Mouse (Mus musculus): Measurements from ENCODE around the gene Gm20741. TPM values are rescaled to one million over a fixed set of nuclear protein-coding genes. Genes with fewer than 3 reads are reported as not detected.

Gene Gm20741
- polyA plus RNA-seq, 1 experiment: not detected

- DNase-seq: no peak
- TF ChIP-seq CTCF (IDR thresholded peaks at IDR 0.05; ENCODE audit: insufficient read depth, low read length) (no peak), POLR2A (IDR thresholded peaks at IDR 0.05; ENCODE audit: borderline replicate concordance, extremely low read depth, low read depth, low read length) (no peak)
- Histone ChIP-seq H3K4me3 (replicated peaks; ENCODE audit: extremely low read depth, low read depth, low read length) (no peak within 1 kb of the TSS), H3K4me1 (ENCODE audit: control insufficient read depth, insufficient read depth, low read length) (no peaks in the 10 kb centered on the region)
- 76% methylated on average over 2 of the region's 2 CpGs for WGBS
These were observed 37.9 kb downstream of the Gm20741 start, which contains the start of gene 2310057N15Rik for GRCm38 (mm10) chr16:88774106-88774505. TSS of gene 2310057N15Rik (minus strand) at chr16:88774206.

Other genes with a start within 250 kb of the Gm20741 start
- gene Cldn8, start 249.0 kb downstream of the Gm20741 start, polyA plus RNA-seq (2012; rRNA removed): 2.1 and 3.5 TPM in 2 replicates
- not detected in 2 replicates for gene Krtap24-1, start 199.9 kb downstream of the Gm20741 start, polyA plus RNA-seq (2012; rRNA removed)
- 0.32 TPM in 1 of 2 replicates, not detected in the other for gene 2310079G19Rik, start 184.6 kb downstream of the Gm20741 start, polyA plus RNA-seq (2012; rRNA removed)
- not detected in 2 replicates for gene Krtap26-1, start 164.4 kb downstream of the Gm20741 start, polyA plus RNA-seq (2012; rRNA removed)
- gene Krtap27-1, start 140.5 kb downstream of the Gm20741 start, polyA plus RNA-seq (2012; rRNA removed): not detected in 2 replicates
- gene 2310061N02Rik, start 104.3 kb downstream of the Gm20741 start, polyA plus RNA-seq (2012; rRNA removed): not detected in 2 replicates
- not detected in 2 replicates for gene Krtap13-1, start 83.4 kb downstream of the Gm20741 start, polyA plus RNA-seq (2012; rRNA removed)
- not detected in 2 replicates for gene Krtap13, start 60.6 kb downstream of the Gm20741 start, polyA plus RNA-seq (2012; rRNA removed)
- gene 2310034C09Rik, start 53.4 kb downstream of the Gm20741 start, polyA plus RNA-seq (2012; rRNA removed): not detected in 2 replicates
- not detected in 2 replicates for gene 2310057N15Rik, start 38.0 kb downstream of the Gm20741 start, polyA plus RNA-seq (2012; rRNA removed)
- not detected in 2 replicates for gene Gm5965, start 34.3 kb downstream of the Gm20741 start, polyA plus RNA-seq (2012; rRNA removed)
- not detected in 2 replicates for gene Krtap15, start 8.0 kb upstream of the Gm20741 start, polyA plus RNA-seq (2012; rRNA removed)
- gene Krtap14, start 13.9 kb upstream of the Gm20741 start, polyA plus RNA-seq (2012; rRNA removed): not detected in 2 replicates
- gene Krtap19-1, start 57.2 kb upstream of the Gm20741 start, polyA plus RNA-seq (2012; rRNA removed): not detected in 2 replicates
- gene Krtap19-2, start 62.0 kb upstream of the Gm20741 start, polyA plus RNA-seq (2012; rRNA removed): not detected in 2 replicates
- gene Krtap19-3, start 65.8 kb upstream of the Gm20741 start, polyA plus RNA-seq (2012; rRNA removed): not detected in 2 replicates
- not detected in 2 replicates for gene Krtap19-4, start 72.9 kb upstream of the Gm20741 start, polyA plus RNA-seq (2012; rRNA removed)
- gene Krtap19-5, start 84.2 kb upstream of the Gm20741 start, polyA plus RNA-seq (2012; rRNA removed): not detected in 2 replicates
- not detected in 2 replicates for gene Krtap19-9b, start 120.0 kb upstream of the Gm20741 start, polyA plus RNA-seq (2012; rRNA removed)
- gene Krtap16-3, start 150.7 kb upstream of the Gm20741 start, polyA plus RNA-seq (2012; rRNA removed): not detected in 2 replicates
- not detected in 2 replicates for gene Krtap22-2, start 198.5 kb upstream of the Gm20741 start, polyA plus RNA-seq (2012; rRNA removed)
- gene Gm10229, start 203.1 kb upstream of the Gm20741 start, polyA plus RNA-seq (2012; rRNA removed): not detected in 2 replicates
- not detected in 2 replicates for gene Krtap6-1, start 219.5 kb upstream of the Gm20741 start, polyA plus RNA-seq (2012; rRNA removed)
- not detected in 2 replicates for gene Gm10228, start 229.3 kb upstream of the Gm20741 start, polyA plus RNA-seq (2012; rRNA removed)
- gene Krtap6-5, start 235.7 kb upstream of the Gm20741 start, polyA plus RNA-seq (2012; rRNA removed): not detected in 2 replicates